Mouse (Mus musculus) embryonic fibroblast, embryonic 13.5 days (primary cell): ENCODE measurements around the gene Cdh23. TPM values are rescaled to one million over a fixed set of nuclear protein-coding genes. Genes with fewer than 3 reads are reported as not detected.

Experiments used
- H3K27ac ChIP-seq: 2 replicates; pipeline ENCODE4 v1.5.1; 2012; ENCODE audit warnings: low read length, control low read depth, inconsistent platforms; ENCODE audit not compliant: insufficient read depth
- H3K4me1 ChIP-seq: 2 replicates; pipeline ENCODE4 v1.6.1; 2011; ENCODE audit warnings: low read length; ENCODE audit not compliant: control insufficient read depth, insufficient read depth
- H3K4me3 ChIP-seq: 2 replicates; pipeline ENCODE4 v1.5.1; 2011; ENCODE audit warnings: mild to moderate bottlenecking, control low read depth, low read length; ENCODE audit not compliant: insufficient read depth
- CTCF ChIP-seq: IDR thresholded peaks from 2 replicates; pipeline ENCODE4 v1.5.1; 2011; ENCODE audit warnings: mild to moderate bottlenecking, control low read depth, low read length, moderate library complexity, borderline replicate concordance; ENCODE audit not compliant: insufficient read depth
- POLR2A ChIP-seq: IDR thresholded peaks from 2 replicates; pipeline ENCODE4 v1.6.1; 2011; ENCODE audit warnings: low read depth, mild to moderate bottlenecking, control low read depth, low read length, moderate library complexity
- polyA plus RNA-seq: library from polyadenylated mRNA; stranded (reverse); fragments of >200 nt; gene quantifications from 2 replicates; pipeline ENCODE4 v1.2.4, GENCODE M21; 2011; ENCODE audit warnings: low read depth; ENCODE audit not compliant: missing spikeins, insufficient read length

Cdh23 gene
- polyA plus RNA-seq, 1 experiment = 0.86 TPM

GRCm38 (mm10) chr10:60495070-60495469, 201.2 kb downstream of the Cdh23 start:
- Histone ChIP-seq H3K27ac (no peak overlapping the region), H3K4me3 (no peak overlapping the region), H3K4me1 (no peaks in the 10 kb centered on the region)
- TF ChIP-seq CTCF (no peak), POLR2A (no peak)

GRCm38 (mm10) chr10:60491538-60491937, 204.8 kb downstream of the Cdh23 start:
- H3K4me1 ChIP-seq = no peaks in the 10 kb centered on the region
- no peak for TF ChIP-seq CTCF
- no peak for TF ChIP-seq POLR2A
- no peak overlapping the region for H3K4me3 ChIP-seq
- no peak overlapping the region for H3K27ac ChIP-seq

GRCm38 (mm10) chr10:60481381-60481780, 214.9 kb downstream of the Cdh23 start:
- H3K27ac ChIP-seq = no peak overlapping the region
- H3K4me1 ChIP-seq = no peaks in the 10 kb centered on the region
- TF ChIP-seq POLR2A (no peak), CTCF (no peak)
- H3K4me3 ChIP-seq = no peak overlapping the region

- Histone ChIP-seq H3K27ac (no peak overlapping the region), H3K4me1 (no peaks in the 10 kb centered on the region), H3K4me3 (no peak overlapping the region)
- TF ChIP-seq CTCF (no peak), POLR2A (no peak)
These were observed 221.7 kb downstream of the Cdh23 start for GRCm38 (mm10) chr10:60474549-60474948.

- Histone ChIP-seq H3K27ac (no peak overlapping the region), H3K4me1 (no peaks in the 10 kb centered on the region), H3K4me3 (no peak overlapping the region)
- TF ChIP-seq POLR2A (no peak), CTCF (no peak)
These were observed 222.4 kb downstream of the Cdh23 start for GRCm38 (mm10) chr10:60473782-60474322.

- Histone ChIP-seq H3K4me3 (no peak overlapping the region), H3K27ac (no peak overlapping the region), H3K4me1 (no peaks in the 10 kb centered on the region)
- TF ChIP-seq CTCF = no peak
- no peak for TF ChIP-seq POLR2A
These were observed 228.5 kb downstream of the Cdh23 start for GRCm38 (mm10) chr10:60467752-60468151.

GRCm38 (mm10) chr10:60463953-60464647, 232.2 kb downstream of the Cdh23 start:
- no peak for TF ChIP-seq CTCF
- TF ChIP-seq POLR2A = no peak
- Histone ChIP-seq H3K27ac (no peak overlapping the region), H3K4me3 (no peak overlapping the region), H3K4me1 (no peaks in the 10 kb centered on the region)

GRCm38 (mm10) chr10:60456662-60457397, 239.5 kb downstream of the Cdh23 start:
- TF ChIP-seq POLR2A = no peak
- H3K4me1 ChIP-seq = no peaks in the 10 kb centered on the region
- no peak overlapping the region for H3K4me3 ChIP-seq
- H3K27ac ChIP-seq = no peak overlapping the region

GRCm38 (mm10) chr10:60455193-60455592, 241.1 kb downstream of the Cdh23 start:
- no peak overlapping the region for H3K27ac ChIP-seq
- TF ChIP-seq POLR2A (no peak), CTCF (no peak)
- H3K4me3 ChIP-seq = no peak overlapping the region
- no peaks in the 10 kb centered on the region for H3K4me1 ChIP-seq

GRCm38 (mm10) chr10:60447186-60447585, 249.1 kb downstream of the Cdh23 start:
- no peak overlapping the region for H3K4me3 ChIP-seq
- no peak for TF ChIP-seq CTCF
- no peak overlapping the region for H3K27ac ChIP-seq
- H3K4me1 ChIP-seq = no peaks in the 10 kb centered on the region
